Mouse (Mus musculus) myocyte (in vitro differentiated cells): ENCODE data around the gene AI464131. TPM values are rescaled to one million over a fixed set of nuclear protein-coding genes. Genes with fewer than 3 reads are reported as not detected.

ENCODE experiments used
- H3K27me3 ChIP-seq: one replicate; pipeline ENCODE4 v1.6.1; 2011; ENCODE audit not compliant: control insufficient read depth, insufficient read depth, insufficient read length
- H3K36me3 ChIP-seq: one replicate; pipeline ENCODE4 v1.6.1; 2011; ENCODE audit not compliant: control insufficient read depth, insufficient read depth
- H3K4me2 ChIP-seq: one replicate; pipeline ENCODE4 v1.6.1; 2011; ENCODE audit warnings: low read depth, control low read depth
- H3K4me3 ChIP-seq: one replicate; pipeline ENCODE4 v1.5.1; 2011; ENCODE audit warnings: mild to moderate bottlenecking, control low read depth, moderate library complexity
- H3K79me2 ChIP-seq: one replicate; pipeline ENCODE4 v1.6.1; 2011; ENCODE audit not compliant: control insufficient read depth, insufficient read depth
- H3ac ChIP-seq: one replicate; pipeline ENCODE4 v1.6.1; 2011; ENCODE audit not compliant: control insufficient read depth, insufficient read length
- CEBPB ChIP-seq: IDR thresholded peaks from 2 replicates; pipeline ENCODE4 v1.6.1; 2011; ENCODE audit warnings: mild to moderate bottlenecking, moderate library complexity; ENCODE audit not compliant: poor library complexity, insufficient read depth, severe bottlenecking
- E2F4 ChIP-seq: IDR thresholded peaks from one replicate; pipeline ENCODE4 v1.6.1; 2011; ENCODE audit warnings: mild to moderate bottlenecking, control low read depth, moderate library complexity; ENCODE audit not compliant: insufficient read depth
- MAX ChIP-seq: IDR thresholded peaks from one replicate; pipeline ENCODE4 v1.6.1; 2011; ENCODE audit warnings: low read depth, mild to moderate bottlenecking, control low read depth
- MYOD1 ChIP-seq, 3 experiments: IDR thresholded peaks; one replicate each; pipeline ENCODE4 v1.6.1; 2011; ENCODE audit warnings: control low read depth in 2 of 3, low read depth in 2 of 3, mild to moderate bottlenecking in 2 of 3, moderate library complexity in 1 of 3; ENCODE audit not compliant: insufficient read length in 2 of 3, control insufficient read depth in 1 of 3
- MYOG ChIP-seq, 3 experiments: IDR thresholded peaks; one replicate each; pipeline ENCODE4 v1.6.1; 2011; ENCODE audit warnings: control low read depth in 2 of 3, low read depth in 2 of 3, mild to moderate bottlenecking in 2 of 3; ENCODE audit not compliant: insufficient read length in 2 of 3, control insufficient read depth in 1 of 3, insufficient read depth in 1 of 3
- POLR2A ChIP-seq: IDR thresholded peaks from one replicate; pipeline ENCODE4 v1.6.1; 2011; ENCODE audit warnings: low read depth, mild to moderate bottlenecking, control low read depth, moderate library complexity; ENCODE audit not compliant: insufficient read length
- POLR2AphosphoS2 ChIP-seq: IDR thresholded peaks from one replicate; pipeline ENCODE4 v1.6.1; 2011; ENCODE audit warnings: low read depth, control low read depth; ENCODE audit not compliant: insufficient read length
- REST ChIP-seq: IDR thresholded peaks from one replicate; pipeline ENCODE4 v1.6.1; 2011; ENCODE audit warnings: mild to moderate bottlenecking, control low read depth, moderate library complexity; ENCODE audit not compliant: insufficient read depth, insufficient read length
- SRF ChIP-seq: IDR thresholded peaks from one replicate; pipeline ENCODE4 v1.6.1; 2011; ENCODE audit warnings: low read depth; ENCODE audit not compliant: control insufficient read depth, insufficient read length
- TCF12 ChIP-seq: IDR thresholded peaks from one replicate; pipeline ENCODE4 v1.6.1; 2011; ENCODE audit warnings: mild to moderate bottlenecking, control low read depth; ENCODE audit not compliant: poor library complexity, insufficient read depth, severe bottlenecking
- TCF3 ChIP-seq: IDR thresholded peaks from one replicate; pipeline ENCODE4 v1.6.1; 2011; ENCODE audit warnings: low read depth, control low read depth; ENCODE audit not compliant: insufficient read length
- USF1 ChIP-seq: IDR thresholded peaks from one replicate; pipeline ENCODE4 v1.6.1; 2011; ENCODE audit warnings: low read depth, mild to moderate bottlenecking, control low read depth, moderate library complexity
- polyA plus RNA-seq: library from polyadenylated mRNA; unstranded; fragments of >200 nt; fragmentation: generic; extraction: Trizol; gene quantifications from one replicate; pipeline ENCODE4 v1.2.1, GENCODE M21; 2012; ENCODE audit warnings: missing spikeins

The AI464131 gene
- polyA plus RNA-seq, 1 experiment, result 33.9 TPM

GRCm38 (mm10) chr4:41517233-41517632 is 14.4 kb upstream of the AI464131 start, which contains the start of gene 1110017D15Rik:
1110017D15Rik (minus strand) TSS chr4:41517333.
- Histone ChIP-seq H3K4me2 (no peak within 1 kb of the TSS), H3K27me3 (peaks cover 16% of the 10 kb centered on the region), H3ac (no peak within 1 kb of the TSS), H3K36me3 (no peaks in the 10 kb centered on the region), H3K79me2 (no peaks in the 10 kb centered on the region), H3K4me3 (no peak within 1 kb of the TSS)
- TF ChIP-seq REST (no peak), USF1 (no peak), TCF3 (no peak), MYOD1 (IDR thresholded peaks at IDR 0.05; ENCODE audit: control insufficient read depth in 1 of 3, insufficient read length in 2 of 3, low read depth in 2 of 3) (no peak), POLR2AphosphoS2 (no peak), MYOG (IDR thresholded peaks at IDR 0.05; ENCODE audit: control insufficient read depth in 1 of 3, insufficient read depth in 1 of 3, insufficient read length in 2 of 3, low read depth in 2 of 3) (no peak), CEBPB (no peak), E2F4 (no peak), TCF12 (no peak), MAX (no peak), POLR2A (no peak), SRF (no peak)

- Histone ChIP-seq H3K27me3 (peaks cover 28% of the 10 kb centered on the region), H3K4me2 (no peak overlapping the region)
- no peak for TF ChIP-seq CEBPB
- no peak for TF ChIP-seq REST
- TF ChIP-seq MAX, result no peak
- TF ChIP-seq TCF12, result no peak
- no peak for TF ChIP-seq MYOD1 (IDR thresholded peaks at IDR 0.05; ENCODE audit: control insufficient read depth in 1 of 3, insufficient read length in 2 of 3, low read depth in 2 of 3)
- TF ChIP-seq SRF, result no peak
- no peak for TF ChIP-seq POLR2A
- no peak for TF ChIP-seq E2F4
- TF ChIP-seq POLR2AphosphoS2, result no peak
- TF ChIP-seq MYOG (IDR thresholded peaks at IDR 0.05; ENCODE audit: control insufficient read depth in 1 of 3, insufficient read depth in 1 of 3, insufficient read length in 2 of 3, low read depth in 2 of 3), result no peak
- no peak for TF ChIP-seq USF1
- TF ChIP-seq TCF3, result no peak
Observed at GRCm38 (mm10) chr4:41513714-41514113, 10.8 kb upstream of the AI464131 start.

GRCm38 (mm10) chr4:41513309-41513708 is 10.4 kb upstream of the AI464131 start:
- Histone ChIP-seq H3K36me3 (no peaks in the 10 kb centered on the region), H3K4me3 (no peak overlapping the region), H3K4me2 (no peak overlapping the region), H3ac (no peak overlapping the region), H3K27me3 (peaks cover 28% of the 10 kb centered on the region), H3K79me2 (no peaks in the 10 kb centered on the region)
- TF ChIP-seq MYOG (IDR thresholded peaks at IDR 0.05; ENCODE audit: control insufficient read depth in 1 of 3, insufficient read depth in 1 of 3, insufficient read length in 2 of 3, low read depth in 2 of 3) (no peak), POLR2A (no peak), E2F4 (no peak), REST (no peak), MYOD1 (IDR thresholded peaks at IDR 0.05; ENCODE audit: control insufficient read depth in 1 of 3, insufficient read length in 2 of 3, low read depth in 2 of 3) (no peak), POLR2AphosphoS2 (no peak), TCF3 (no peak), CEBPB (no peak), TCF12 (no peak), MAX (no peak), USF1 (no peak), SRF (no peak)

More at GRCm38 (mm10) chr4:41513714-41514113, 10.8 kb upstream of the AI464131 start:
- Histone ChIP-seq H3ac (no peak overlapping the region), H3K4me3 (no peak overlapping the region), H3K36me3 (no peaks in the 10 kb centered on the region), H3K79me2 (no peaks in the 10 kb centered on the region)

- Histone ChIP-seq H3K4me2 (no peak overlapping the region), H3K36me3 (no peaks in the 10 kb centered on the region), H3K79me2 (no peaks in the 10 kb centered on the region), H3ac (no peak overlapping the region), H3K27me3 (peaks cover 22% of the 10 kb centered on the region), H3K4me3 (no peak overlapping the region)
- TF ChIP-seq MYOG (IDR thresholded peaks at IDR 0.05; ENCODE audit: control insufficient read depth in 1 of 3, insufficient read depth in 1 of 3, insufficient read length in 2 of 3, low read depth in 2 of 3) (no peak), REST (no peak), POLR2A (no peak), USF1 (no peak), E2F4 (no peak), SRF (no peak), MYOD1 (IDR thresholded peaks at IDR 0.05; ENCODE audit: control insufficient read depth in 1 of 3, insufficient read length in 2 of 3, low read depth in 2 of 3) (no peak), POLR2AphosphoS2 (no peak), TCF12 (no peak)
Observed at GRCm38 (mm10) chr4:41507998-41508397, 5.1 kb upstream of the AI464131 start.
